Mouse (Mus musculus) spleen, adult 2 months (tissue): Measurements from ENCODE around the gene Ppip5k2.

ENCODE experiments used
- CTCF ChIP-seq: fragments of 200-500 bp; IDR thresholded peaks from 2 replicates; pipeline ENCODE4 v1.5.1; 2011; ENCODE audit warnings: mild to moderate bottlenecking, inconsistent platforms; ENCODE audit not compliant: insufficient read depth, insufficient read length, insufficient replicate concordance; ENCODE audit errors: extremely low read depth
- POLR2A ChIP-seq: fragments of 200-500 bp; IDR thresholded peaks from 2 replicates; pipeline ENCODE4 v1.6.1; 2011; ENCODE audit warnings: low read depth, low read length, inconsistent platforms

- TF ChIP-seq CTCF, result no peak
- TF ChIP-seq POLR2A, result no peak
Measured at GRCm38 (mm10) chr1:97705389-97705788, 64.8 kb downstream of the Ppip5k2 start.
